Mouse (Mus musculus) hindlimb bud, embryonic 11.5 days (tissue): Measurements from ENCODE around the gene Sik2.

Source experiments
- DNase-seq: peaks from one replicate; pipeline ENCODE4 v3.0.0-alpha.2; 2012; ENCODE audit warnings: low read depth, low spot score; ENCODE audit errors: extremely low spot score

The Sik2 gene

DNA sequence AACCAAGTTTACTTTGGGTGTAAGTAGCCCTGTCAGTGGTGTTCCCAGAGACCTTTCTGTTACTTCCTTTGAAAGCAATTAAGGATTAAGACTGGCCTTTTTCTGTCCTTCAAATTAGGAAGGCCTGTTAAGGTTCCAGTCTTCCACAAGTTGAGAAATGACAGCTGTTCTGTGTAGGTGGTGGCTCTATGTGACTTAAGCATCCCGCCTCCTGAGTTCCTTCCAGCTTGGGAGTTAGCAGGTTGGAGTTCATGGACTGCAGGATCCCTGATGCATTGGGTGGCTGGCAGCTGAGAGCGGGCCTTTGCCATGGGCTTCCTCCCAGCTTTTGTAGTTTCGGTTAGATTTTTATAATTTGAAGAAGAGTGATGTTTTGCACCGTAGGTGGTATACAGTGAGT, 133.4 kb downstream of the Sik2 start:
- DNase-seq = no peak

DNA sequence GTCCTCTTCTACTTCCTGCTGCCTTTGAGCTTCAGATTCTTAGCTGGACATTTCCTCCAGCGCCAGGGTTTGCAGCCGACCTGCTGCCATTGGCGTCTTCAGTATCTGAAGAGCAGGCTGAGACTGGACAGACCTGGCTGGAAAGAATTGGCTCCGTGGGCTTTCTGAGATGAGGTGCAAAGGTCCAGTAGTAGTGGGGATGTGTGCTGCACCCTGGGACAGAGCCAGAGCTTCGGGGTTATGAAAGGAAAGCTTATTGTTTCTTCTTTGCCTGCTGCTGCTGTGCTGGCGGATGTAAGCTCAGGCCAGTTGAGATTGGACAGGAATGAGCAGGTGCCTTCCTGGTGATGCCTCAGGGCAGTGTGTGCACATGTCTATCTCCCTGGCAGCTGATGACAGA, 134.8 kb downstream of the Sik2 start:
- DNase-seq = no peak

DNA sequence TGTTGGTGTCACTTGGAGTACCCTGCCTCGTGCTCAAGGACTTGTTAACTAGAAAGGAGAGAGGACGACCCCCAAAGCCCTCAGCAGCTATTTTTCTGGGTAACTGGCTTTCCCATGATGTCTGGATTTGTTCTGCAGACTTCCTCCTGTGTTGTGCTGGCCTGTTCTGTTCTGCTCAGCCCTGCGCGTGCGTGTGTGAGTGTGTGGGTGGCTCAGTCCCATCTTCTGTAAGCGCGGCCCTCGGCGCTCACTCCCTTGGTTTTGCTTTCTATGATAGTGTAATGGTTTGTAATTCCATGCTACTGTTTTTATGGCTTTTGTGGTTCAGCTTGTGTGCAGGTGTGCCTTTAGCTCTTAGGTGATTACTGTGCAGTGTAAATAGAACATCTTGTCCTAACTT, 135.7 kb downstream of the Sik2 start:
- no peak for DNase-seq

DNA sequence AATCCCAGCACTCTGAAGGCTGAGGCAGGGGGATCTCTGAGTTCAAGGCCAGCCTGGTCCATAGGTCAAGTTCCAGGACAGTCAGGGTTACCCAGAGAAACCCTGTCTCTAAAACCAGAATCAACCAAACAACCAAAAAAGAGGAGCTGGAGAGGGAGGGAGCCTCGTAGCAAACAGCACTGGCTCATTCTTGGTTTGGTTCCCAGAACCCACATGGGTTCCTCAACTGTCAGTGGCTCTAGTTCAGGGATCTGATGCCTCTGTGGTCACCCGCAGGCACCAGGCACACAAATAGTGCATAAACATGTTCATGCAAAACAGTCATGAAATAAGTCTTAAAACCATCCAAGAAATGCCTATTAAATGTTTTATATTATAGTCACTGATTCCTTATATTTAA, 140.7 kb downstream of the Sik2 start:
- no peak for DNase-seq

DNA sequence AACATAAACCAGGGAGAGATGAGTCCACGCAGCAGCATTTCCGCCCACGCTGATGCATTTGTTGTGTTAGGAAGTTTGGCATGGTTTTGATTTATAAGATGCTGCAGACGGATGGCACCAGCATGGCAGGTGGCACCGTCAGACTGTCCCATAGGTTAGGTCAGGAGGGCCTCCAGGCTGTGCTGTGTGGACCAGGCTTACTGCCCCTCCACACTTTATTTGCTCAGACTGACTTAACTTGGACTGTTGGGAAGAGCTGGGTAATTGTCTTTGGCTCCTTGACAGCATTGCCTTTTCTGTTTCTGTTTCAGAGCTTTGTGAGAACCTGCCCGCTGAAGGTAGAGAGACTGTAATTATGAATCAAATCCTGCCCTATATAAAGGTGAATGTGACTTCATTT, 141.9 kb downstream of the Sik2 start:
- DNase-seq = no peak

DNA sequence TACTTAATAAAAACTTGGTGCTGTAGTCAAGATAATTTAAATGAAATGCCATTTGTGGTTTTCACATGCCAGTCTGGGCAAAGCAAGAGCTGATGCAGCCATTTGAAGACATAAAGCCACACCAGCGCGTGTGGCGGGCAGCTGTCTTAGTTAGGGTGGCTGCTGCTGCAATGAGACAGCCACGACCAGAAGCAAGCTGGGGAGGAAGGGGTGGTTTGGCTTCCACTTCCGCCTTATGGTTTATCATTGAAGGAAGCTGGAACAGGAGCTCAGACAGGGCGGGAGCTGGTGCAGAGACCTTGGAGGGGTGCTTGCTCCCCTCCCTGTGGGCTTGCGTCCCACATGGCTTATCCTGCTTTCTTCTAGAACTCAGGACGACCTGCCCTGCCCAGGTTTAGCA, 143.1 kb downstream of the Sik2 start:
- DNase-seq = no peak

DNA sequence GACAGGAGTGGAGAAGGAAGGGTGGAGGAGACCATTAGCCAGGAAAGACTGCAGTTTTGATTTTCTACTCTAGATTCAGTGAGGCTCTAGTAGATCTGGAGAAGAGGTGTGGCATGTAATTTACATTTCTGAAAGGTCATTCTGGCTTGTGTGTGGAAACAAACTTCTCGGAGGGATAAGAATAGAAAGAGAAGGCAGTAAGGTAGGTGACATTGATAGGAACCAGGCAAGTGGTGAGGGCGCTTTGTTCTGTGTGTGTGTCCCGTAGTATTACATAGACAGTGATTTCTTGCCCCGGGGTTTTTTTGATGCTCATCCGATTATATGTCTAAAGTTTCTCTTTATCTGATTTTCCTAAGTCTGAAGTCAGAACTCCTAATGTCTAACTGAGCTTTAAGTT, 144.0 kb downstream of the Sik2 start:
- DNase-seq = no peak

DNA sequence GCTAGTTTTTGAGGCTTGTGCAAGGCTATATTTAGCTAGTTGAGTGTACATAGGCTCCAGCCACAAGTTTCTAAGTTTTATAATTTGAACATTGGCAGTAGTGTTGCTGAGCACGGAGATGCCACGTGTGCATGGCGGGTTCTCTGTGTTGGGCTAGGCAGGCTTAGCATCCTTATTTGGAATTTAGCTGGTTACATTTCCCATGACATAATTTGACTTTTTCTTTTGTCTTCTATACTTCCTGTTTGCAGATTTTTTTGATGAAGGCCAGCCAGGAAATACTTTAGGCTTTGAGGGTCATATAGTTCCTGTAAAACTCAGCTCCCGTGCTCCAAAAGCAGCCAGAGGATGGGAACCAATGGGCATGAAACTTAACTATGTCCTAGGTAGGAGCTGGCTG, 145.0 kb downstream of the Sik2 start:
- DNase-seq = no peak

DNA sequence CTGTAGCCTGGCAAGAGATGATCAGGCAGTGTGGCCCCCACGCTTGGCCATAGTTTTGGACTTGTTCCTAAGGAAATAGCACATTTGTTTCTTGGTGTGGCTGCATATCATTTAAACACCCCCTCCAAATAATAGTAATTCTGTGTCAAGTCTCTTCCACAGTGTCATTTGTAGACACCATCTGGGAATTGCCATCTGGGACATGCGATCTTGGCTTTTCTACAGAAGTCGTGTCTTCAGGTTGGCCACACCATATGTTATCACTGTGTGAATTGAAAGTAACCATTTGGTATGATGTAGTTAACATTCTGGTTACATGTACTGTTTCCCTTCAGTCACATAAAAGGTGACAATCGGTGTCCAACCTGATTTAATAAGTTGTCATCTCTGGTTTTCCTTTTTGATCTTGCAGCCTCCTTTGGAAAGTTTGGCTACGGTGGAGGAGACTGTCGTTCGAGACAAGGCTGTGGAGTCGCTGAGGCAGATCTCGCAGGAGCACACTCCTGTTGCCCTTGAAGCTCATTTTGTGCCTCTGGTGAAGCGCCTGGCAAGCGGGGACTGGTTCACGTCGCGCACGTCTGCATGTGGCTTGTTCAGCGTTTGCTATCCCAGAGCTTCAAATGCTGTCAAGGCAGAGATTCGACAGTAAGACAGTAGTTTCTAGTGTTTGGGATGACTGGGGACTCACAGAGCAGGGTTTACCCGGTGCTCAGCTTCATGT, 147.6 kb downstream of the Sik2 start:
- no peak for DNase-seq

DNA sequence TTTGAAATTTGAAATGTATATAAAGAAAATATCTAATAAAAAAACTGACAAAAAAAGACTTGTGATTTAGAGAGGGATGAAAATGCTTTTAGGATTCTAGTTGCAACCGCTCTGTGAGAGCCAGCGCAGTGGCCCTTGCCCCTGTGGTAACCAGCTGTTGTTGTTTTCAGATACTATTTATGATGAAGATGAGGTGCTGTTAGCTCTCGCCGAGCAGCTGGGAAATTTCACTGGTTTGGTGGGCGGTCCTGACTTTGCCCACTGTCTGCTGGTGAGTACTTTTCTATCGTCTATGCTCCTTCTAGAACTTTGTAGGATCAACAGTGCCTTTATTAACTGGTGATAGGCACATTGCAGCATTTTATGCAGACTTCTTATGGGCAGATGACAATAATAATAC, 150.2 kb downstream of the Sik2 start:
- DNase-seq = no peak

DNA sequence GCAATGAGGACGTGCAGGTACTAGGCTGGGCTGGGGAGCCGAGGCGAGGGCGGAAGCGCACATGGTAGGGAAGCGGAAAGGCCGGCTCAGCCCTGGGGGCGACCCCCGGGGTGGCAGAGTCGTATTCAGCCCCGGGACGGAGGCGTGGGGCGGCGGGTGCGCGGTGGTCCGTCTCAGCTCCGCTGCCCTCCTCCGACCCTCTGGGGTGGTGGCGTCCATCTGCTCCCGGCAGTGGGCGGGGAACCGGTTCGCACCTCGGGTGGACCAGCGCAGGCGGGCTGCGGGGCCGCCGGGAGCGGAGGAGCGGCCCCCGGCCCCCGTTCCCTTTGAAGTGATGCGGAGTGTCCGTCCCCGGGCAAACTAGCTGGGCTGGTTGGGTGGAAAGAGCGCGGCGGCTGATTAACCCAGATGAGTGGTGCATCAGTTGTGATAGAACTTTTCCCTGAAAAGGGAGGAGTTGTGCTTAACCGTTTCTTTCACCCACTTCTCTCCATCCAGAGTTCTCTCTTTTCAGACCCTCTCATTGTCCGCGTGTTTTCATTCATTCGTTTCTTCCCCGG, 151.7 kb downstream of the Sik2 start:
- DNase-seq = no peak

DNA sequence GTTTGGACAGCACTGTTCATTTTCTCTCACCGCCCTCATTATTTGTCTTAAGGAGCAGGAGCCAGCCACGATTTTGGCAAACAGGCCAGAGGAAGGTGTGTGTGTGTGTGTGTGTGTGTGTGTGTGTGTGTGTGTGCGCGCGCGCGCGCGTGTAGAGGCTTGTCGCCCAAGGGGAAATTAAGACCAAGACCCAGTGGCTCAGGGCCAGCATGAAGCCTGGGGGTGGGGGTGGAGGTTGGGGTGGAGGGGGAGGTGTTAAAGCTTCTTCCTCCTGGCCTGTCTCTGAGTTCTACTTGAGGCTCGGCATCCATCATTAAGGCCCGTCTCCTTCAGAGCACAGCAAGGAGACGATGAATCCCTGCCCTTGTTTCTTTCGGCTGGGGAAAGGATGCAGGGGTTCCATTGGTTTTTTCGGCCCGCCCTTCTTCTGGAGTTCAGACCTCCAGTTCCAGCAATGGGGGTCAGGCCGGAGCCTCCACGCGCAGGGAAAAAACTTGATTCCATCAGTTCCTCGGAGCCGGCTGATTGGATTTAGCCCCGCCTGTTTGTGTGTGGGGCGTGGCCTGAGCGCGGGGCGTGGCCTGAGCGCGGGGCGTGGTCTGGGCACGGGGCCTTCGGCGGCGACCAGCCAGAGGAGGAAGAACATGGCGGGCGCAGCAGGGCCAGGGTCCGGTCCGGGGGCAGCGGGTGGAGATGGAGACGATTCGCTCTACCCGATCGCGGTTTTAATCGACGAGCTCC, 152.4 kb downstream of the Sik2 start:
- no peak for DNase-seq

DNA sequence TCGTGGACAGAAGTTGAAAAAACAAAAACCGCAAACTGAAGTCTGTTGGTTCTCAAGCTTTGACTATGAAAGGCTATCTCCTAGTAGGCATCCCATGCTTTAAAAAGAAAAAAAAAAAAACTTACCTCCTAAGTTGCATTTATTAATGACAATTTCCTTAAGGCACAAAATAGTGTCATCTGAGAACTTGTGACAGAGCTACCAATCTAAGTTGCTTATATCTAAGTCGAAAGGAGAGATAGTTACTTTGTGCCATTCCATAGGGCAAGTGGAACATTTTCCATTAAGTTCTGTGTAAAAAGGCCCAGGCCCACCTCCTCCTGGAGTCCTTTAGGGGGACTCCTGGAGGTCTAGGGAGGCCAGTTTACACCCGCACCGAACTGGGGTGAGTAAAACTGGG, 153.1 kb downstream of the Sik2 start:
- DNase-seq = no peak

DNA sequence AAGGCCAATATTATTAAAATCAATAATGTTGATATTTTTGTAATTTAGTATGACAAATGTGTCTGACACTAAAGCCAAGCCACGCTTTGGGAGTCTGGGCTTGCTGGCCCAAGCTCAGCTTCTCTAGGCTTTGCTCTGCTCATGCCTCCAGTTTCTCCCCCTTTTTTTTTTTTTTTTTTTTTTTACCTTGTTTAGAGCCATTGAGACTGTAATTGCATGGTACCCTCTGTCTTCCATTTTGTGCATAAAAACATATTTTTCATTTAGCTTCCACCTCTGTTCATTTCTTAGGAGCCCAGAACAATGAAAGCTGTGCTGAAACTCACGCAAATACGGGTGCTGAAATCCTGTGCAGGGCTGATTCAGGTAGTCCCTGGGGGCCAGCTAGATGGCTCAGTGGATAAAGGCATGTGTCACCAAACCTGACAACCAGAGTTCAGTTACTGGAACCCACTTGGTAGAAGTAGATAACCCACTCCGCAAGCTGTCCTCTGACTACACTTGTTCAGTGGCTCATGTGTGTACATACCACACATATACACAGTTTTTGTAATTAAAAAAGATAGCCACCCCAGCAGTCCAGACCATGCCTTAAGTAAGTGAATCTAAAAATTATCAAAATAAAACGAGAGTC, 153.6 kb downstream of the Sik2 start:
- no peak for DNase-seq

DNA sequence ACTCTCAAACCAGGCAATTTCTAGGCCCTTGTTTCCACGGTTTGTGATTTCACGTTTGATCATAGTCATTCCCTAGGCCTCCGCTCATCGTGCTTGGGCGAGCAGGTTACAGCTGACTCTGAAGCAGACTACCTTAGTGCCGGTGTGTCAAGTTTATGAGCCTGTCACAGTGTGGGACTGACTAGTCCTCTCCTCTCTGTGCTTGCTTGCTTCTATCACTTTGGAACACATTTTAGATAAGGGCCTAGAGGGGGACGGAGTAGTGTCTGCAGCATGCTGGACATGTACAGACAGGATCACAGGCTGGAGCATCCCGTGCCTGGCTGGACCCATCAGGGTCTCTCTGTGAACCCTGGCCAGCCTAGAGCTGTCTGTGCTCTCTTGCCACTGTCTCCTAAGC, 154.5 kb downstream of the Sik2 start:
- DNase-seq = no peak

DNA sequence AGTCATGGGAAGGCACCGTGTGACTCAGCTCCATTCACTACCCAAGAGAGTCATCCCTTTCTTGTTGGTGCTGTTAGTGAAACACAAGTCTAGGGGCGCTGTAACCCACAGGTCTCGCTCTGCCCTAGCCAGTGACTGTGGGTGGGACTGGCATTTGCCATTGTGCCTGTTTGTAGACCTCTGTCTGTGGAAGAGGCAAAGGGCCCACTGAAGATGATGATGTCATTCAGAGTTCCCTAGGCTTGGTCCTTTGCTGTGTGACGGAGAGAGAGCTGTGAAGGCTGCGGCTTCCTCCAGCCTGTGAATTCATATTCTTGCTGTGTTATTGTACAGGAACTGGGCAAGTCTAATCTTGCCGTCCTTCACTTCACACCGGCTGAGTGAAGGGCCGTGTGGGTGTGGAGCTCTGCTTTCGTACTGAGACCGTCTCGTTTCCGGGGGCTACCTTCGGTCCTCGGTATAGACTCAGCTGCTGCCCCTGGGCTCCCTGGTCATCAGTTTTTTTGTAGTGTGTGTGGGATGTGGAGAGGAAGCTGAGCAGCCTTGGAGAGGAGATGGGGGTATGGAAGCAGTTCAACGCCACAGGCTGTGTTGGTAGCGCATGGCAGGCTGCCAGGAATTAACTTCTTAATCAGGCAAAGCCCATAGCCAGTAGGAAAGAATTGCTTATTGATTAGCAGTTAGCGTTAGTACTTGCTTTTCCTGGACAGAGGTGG, 156.1 kb downstream of the Sik2 start:
- no peak for DNase-seq

DNA sequence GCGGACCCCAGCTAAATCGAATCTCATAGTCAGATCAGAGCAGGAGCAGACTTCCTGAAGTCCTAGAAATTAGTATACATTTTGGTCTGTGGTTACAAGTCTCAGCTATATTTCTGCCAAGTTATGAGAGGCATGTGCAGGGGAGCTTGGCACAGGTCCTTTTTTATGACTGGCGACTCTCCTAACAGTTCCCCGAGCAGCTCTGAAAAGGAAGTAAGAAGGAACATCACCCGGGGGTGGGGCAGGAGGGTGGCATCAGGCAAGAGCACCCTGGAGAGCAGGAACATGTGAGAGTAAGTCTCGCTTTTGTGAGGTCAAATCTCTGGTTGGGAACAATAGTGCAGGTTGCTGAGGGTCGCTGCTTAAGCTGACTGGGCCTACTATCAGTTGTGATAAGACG, 158.2 kb downstream of the Sik2 start:
- no peak for DNase-seq

DNA sequence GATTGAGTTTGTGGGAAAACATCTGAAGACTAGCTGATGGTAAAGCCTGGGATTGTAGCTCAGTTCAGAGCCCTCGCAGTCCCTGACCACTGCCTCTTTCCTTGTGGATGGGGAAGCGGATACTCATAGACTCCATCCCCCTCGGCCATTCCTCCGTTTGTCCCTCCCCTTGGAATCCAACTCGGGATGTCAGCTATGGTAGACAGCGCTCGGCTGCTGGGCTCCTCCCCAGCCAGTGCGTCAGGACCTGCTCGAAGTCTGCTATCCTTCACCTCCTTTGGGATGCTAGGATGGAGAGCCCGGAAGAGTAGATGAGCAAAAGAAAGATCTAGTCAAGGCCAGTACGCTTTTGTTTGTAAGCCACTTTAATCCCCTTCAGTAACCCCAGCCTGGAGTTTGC, 158.6 kb downstream of the Sik2 start:
- no peak for DNase-seq

DNA sequence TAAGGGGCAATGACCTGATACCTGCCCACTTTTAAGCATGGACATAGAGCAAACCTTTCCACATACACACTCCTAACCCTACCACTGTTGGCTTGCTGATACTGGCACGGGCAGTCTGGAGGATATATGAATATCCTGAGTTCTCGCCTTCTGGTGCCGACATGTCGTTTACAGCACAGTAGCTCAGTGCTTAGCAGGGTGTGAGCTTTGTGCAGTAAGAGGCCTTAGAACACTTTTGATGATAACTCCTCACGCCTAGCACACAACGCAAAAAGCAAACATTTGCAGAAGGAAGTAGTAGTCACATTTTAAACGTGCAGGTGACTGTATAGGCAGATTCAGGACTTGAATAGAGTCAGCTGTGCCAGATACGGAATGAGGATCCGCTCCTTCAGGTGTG, 159.1 kb downstream of the Sik2 start:
- DNase-seq = no peak

DNA sequence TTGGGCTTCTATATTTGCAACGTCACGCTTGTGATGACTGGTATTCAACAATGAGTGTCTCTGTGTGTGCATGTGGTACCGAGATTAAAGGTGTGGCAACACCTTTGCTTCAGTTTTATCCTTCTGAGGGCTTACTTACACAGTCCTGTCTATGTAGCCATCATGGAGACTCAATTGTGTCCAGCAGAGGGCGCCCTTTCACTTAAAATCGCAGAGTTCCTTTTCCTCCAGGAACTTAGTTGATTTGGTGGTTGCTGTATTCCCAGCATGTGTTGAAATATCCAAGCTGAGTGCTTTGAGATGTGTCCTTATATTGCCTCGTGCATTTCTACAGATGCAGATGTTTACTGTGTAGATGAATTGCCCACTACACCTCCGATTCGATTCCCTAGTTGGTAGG, 159.6 kb downstream of the Sik2 start:
- DNase-seq = peak; percentile 77

DNA sequence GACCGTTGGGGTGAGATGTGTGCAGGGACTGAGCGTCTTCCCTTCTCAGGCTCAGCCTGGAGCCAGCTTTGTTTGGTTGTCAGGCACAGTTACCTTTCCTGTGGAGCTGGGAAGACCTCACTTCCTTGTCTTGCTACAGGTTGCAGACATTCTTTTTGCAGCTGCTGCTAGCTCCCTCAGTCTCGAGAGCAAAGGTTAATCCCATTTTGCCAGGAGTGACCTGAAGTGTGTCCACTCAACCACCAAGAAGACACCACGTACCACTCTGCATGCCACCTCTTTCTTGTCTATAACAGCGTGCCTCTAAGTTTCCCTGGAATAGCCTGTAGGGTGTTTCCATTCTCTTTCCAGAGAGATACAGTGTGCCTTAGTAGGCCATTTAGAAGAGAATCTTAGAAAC, 160.1 kb downstream of the Sik2 start:
- DNase-seq = no peak
